Mouse (Mus musculus) embryonic facial prominence, embryonic 13.5 days (tissue): ENCODE results near the gene Gm45711. TPM values are rescaled to one million over a fixed set of nuclear protein-coding genes. Genes with fewer than 3 reads are reported as not detected.
A peak's percentile ranks its signal among the peaks of the same experiment; 100 is the strongest.
"Not testable (repeated sequence)": the region's sequence is repeated elsewhere in the genome, so short reads cannot be mapped to it uniquely, and the experiment has no call there.

Source experiments
- ATAC-seq: fragments of 200-750 bp; cut with Nextera tagmentation; 2 replicates; pipeline ENCODE4 v1.8.0; 2017; ENCODE audit warnings: low read depth; ENCODE audit not compliant: insufficient number of reproducible peaks, insufficient read depth, low FRiP score, low TSS enrichment
- H3K27ac ChIP-seq: fragments of 300-500 bp; sonication (generic); 2 replicates; pipeline ENCODE4 v1.5.1; 2015; ENCODE audit warnings: moderate library complexity, mild to moderate bottlenecking, inconsistent platforms
- H3K27me3 ChIP-seq: fragments of 300-500 bp; sonication (generic); 2 replicates; pipeline ENCODE4 v1.6.1; 2015; ENCODE audit warnings: mild to moderate bottlenecking, inconsistent platforms
- H3K36me3 ChIP-seq: fragments of 300-500 bp; sonication (generic); 2 replicates; pipeline ENCODE4 v1.6.1; 2015; ENCODE audit warnings: mild to moderate bottlenecking, inconsistent platforms
- H3K4me1 ChIP-seq: fragments of 300-500 bp; sonication (generic); 2 replicates; pipeline ENCODE4 v1.6.1; 2015; ENCODE audit warnings: inconsistent platforms
- H3K4me2 ChIP-seq: fragments of 300-500 bp; sonication (generic); 2 replicates; pipeline ENCODE4 v1.6.1; 2015; ENCODE audit warnings: moderate library complexity, mild to moderate bottlenecking, inconsistent platforms
- H3K4me3 ChIP-seq: fragments of 300-500 bp; sonication (generic); 2 replicates; pipeline ENCODE4 v1.5.1; 2015; ENCODE audit warnings: mild to moderate bottlenecking, inconsistent platforms
- H3K9ac ChIP-seq: fragments of 300-500 bp; sonication (generic); 2 replicates; pipeline ENCODE4 v1.6.1; 2015; ENCODE audit warnings: mild to moderate bottlenecking, inconsistent platforms
- H3K9me3 ChIP-seq: fragments of 300-500 bp; sonication (generic); 2 replicates; pipeline ENCODE4 v1.6.1; 2016; ENCODE audit warnings: inconsistent platforms
- WGBS: fragments of 180-500 bp; shearing (Covaris S2); methylation state at CpG from one replicate; pipeline ENCODE4 v1.1.7; 2015; ENCODE audit warnings: mixed read lengths; 5-methylcytosine and 5-hydroxymethylcytosine counted together
- polyA plus RNA-seq: library from polyadenylated mRNA; unstranded; fragments of >200 nt; fragmentation: Nextera tagmentation; extraction: Ambion mirVana; gene quantifications from 2 replicates; pipeline ENCODE4 v1.2.1, GENCODE M21; 2015

Gene Gm45711
- polyA plus RNA-seq, 1 experiment from 2014 or later: not detected

GRCm38 (mm10) chr8:104340233-104341105 is 30.6 kb upstream of the Gm45711 start:
- no peaks in the 10 kb centered on the region for H3K9me3 ChIP-seq
- under 1% methylated on average over 51 of the region's 54 CpGs for WGBS
- peak overlapping the region; percentile 96 for H3K9ac ChIP-seq
- H3K27ac ChIP-seq: peak overlapping the region; percentile 90
- ATAC-seq: peak; percentile 79
- H3K27me3 ChIP-seq: no peaks in the 10 kb centered on the region
- H3K36me3 ChIP-seq: peaks cover 16% of the 10 kb centered on the region
- H3K4me2 ChIP-seq: peak overlapping the region; percentile 74
- H3K4me1 ChIP-seq: peaks cover 21% of the 10 kb centered on the region
- peak overlapping the region; percentile 74 for H3K4me3 ChIP-seq

- H3K9ac ChIP-seq: peak overlapping the region; percentile 96
- peak overlapping the region; percentile 74 for H3K4me2 ChIP-seq
- H3K4me3 ChIP-seq: peak overlapping the region; percentile 74
- H3K9me3 ChIP-seq: no peaks in the 10 kb centered on the region
- H3K4me1 ChIP-seq: peaks cover 21% of the 10 kb centered on the region
- WGBS: 0% methylated on average over 6 of the region's 6 CpGs
- peak overlapping the region; percentile 90; the same call in 1 of the 2 replicates for H3K27ac ChIP-seq
- ATAC-seq: no peak; the same call in 1 of the 2 replicates
- no peaks in the 10 kb centered on the region for H3K27me3 ChIP-seq
- peaks cover 11% of the 10 kb centered on the region for H3K36me3 ChIP-seq
Observed at GRCm38 (mm10) chr8:104339983-104340232, 30.0 kb upstream of the Gm45711 start.

GRCm38 (mm10) chr8:104339229-104339982 is 29.5 kb upstream of the Gm45711 start, which contains the start of gene Cmtm3:
Cmtm3 (plus strand) TSS chr8:104339410.
- H3K27ac ChIP-seq: peak within 1 kb of the TSS; percentile 90
- no peak for ATAC-seq
- H3K9ac ChIP-seq: peak within 1 kb of the TSS; percentile 96
- peaks cover 6% of the 10 kb centered on the region for H3K36me3 ChIP-seq
- H3K4me3 ChIP-seq: peak within 1 kb of the TSS; percentile 74
- H3K4me2 ChIP-seq: peak within 1 kb of the TSS; percentile 74
- WGBS: 12% methylated on average over 18 of the region's 18 CpGs
- H3K27me3 ChIP-seq: no peaks in the 10 kb centered on the region
- H3K4me1 ChIP-seq: peaks cover 21% of the 10 kb centered on the region
- H3K9me3 ChIP-seq: no peaks in the 10 kb centered on the region

GRCm38 (mm10) chr8:104337890-104338289 is 28.0 kb upstream of the Gm45711 start:
- H3K4me3 ChIP-seq: no peak overlapping the region
- H3K4me2 ChIP-seq: no peak overlapping the region
- no peak for ATAC-seq
- H3K9me3 ChIP-seq: no peaks in the 10 kb centered on the region
- no peaks in the 10 kb centered on the region for H3K36me3 ChIP-seq
- H3K4me1 ChIP-seq: peaks cover 15% of the 10 kb centered on the region
- H3K9ac ChIP-seq: no peak overlapping the region
- no peak overlapping the region for H3K27ac ChIP-seq
- WGBS: 51% methylated on average over 3 of the region's 3 CpGs
- H3K27me3 ChIP-seq: no peaks in the 10 kb centered on the region

GRCm38 (mm10) chr8:104336806-104337205 is 26.9 kb upstream of the Gm45711 start:
- Histone ChIP-seq H3K36me3 (no peaks in the 10 kb centered on the region), H3K27ac (no peak overlapping the region), H3K4me2 (no peak overlapping the region), H3K4me1 (peaks cover 9% of the 10 kb centered on the region), H3K9ac (no peak overlapping the region), H3K4me3 (no peak overlapping the region), H3K9me3 (no peaks in the 10 kb centered on the region), H3K27me3 (no peaks in the 10 kb centered on the region)
- no peak for ATAC-seq
- WGBS: 86% methylated on average over 1 of the region's 1 CpGs

- Histone ChIP-seq H3K4me1 (0 out of 2 replicates have a peak, but pooled peaks cover under 1% of the 10 kb centered on the region), H3K4me2 (no peak overlapping the region), H3K27me3 (no peaks in the 10 kb centered on the region), H3K9me3 (no peaks in the 10 kb centered on the region), H3K36me3 (no peaks in the 10 kb centered on the region), H3K9ac (no peak overlapping the region), H3K4me3 (no peak overlapping the region), H3K27ac (no peak overlapping the region)
- ATAC-seq: no peak
- 57% methylated on average over 1 of the region's 1 CpGs for WGBS
Observed at GRCm38 (mm10) chr8:104334196-104334595, 24.3 kb upstream of the Gm45711 start.

- no peaks in the 10 kb centered on the region for H3K27me3 ChIP-seq
- H3K36me3 ChIP-seq: no peaks in the 10 kb centered on the region
- no peaks in the 10 kb centered on the region for H3K9me3 ChIP-seq
- no peak overlapping the region for H3K4me2 ChIP-seq
- H3K9ac ChIP-seq: no peak overlapping the region
- 69% methylated on average over 5 of the region's 5 CpGs for WGBS
- no peak for ATAC-seq
- H3K4me3 ChIP-seq: no peak overlapping the region
- H3K4me1 ChIP-seq: no peaks in the 10 kb centered on the region
- H3K27ac ChIP-seq: no peak overlapping the region
Observed at GRCm38 (mm10) chr8:104333786-104334185, 23.9 kb upstream of the Gm45711 start.

GRCm38 (mm10) chr8:104332665-104333631 is 23.1 kb upstream of the Gm45711 start:
- no peak for ATAC-seq

GRCm38 (mm10) chr8:104321930-104322329 is 12.0 kb upstream of the Gm45711 start, which contains the start of gene Cmtm2b:
Cmtm2b (plus strand) TSS chr8:104322230.
- not testable (repeated sequence) for H3K9ac ChIP-seq, H3K36me3 ChIP-seq, H3K27me3 ChIP-seq, H3K4me1 ChIP-seq, H3K27ac ChIP-seq, H3K4me2 ChIP-seq, H3K9me3 ChIP-seq, ATAC-seq, H3K4me3 ChIP-seq
- WGBS: 90% methylated on average over 12 of the region's 12 CpGs

More at GRCm38 (mm10) chr8:104332665-104333631, 23.1 kb upstream of the Gm45711 start:
- no peaks in the 10 kb centered on the region for H3K9me3 ChIP-seq
- H3K27me3 ChIP-seq: no peaks in the 10 kb centered on the region
- WGBS: 82% methylated on average over 5 of the region's 5 CpGs
- no peak overlapping the region for H3K4me3 ChIP-seq
- no peaks in the 10 kb centered on the region for H3K36me3 ChIP-seq
- H3K4me1 ChIP-seq: no peaks in the 10 kb centered on the region
- H3K27ac ChIP-seq: no peak overlapping the region
- no peak overlapping the region for H3K9ac ChIP-seq
- no peak overlapping the region for H3K4me2 ChIP-seq

- not testable (repeated sequence) for H3K4me2 ChIP-seq, H3K9me3 ChIP-seq, ATAC-seq, H3K27ac ChIP-seq, H3K4me3 ChIP-seq, H3K9ac ChIP-seq, H3K27me3 ChIP-seq, H3K36me3 ChIP-seq, H3K4me1 ChIP-seq
- WGBS: 84% methylated on average over 11 of the region's 11 CpGs
Observed at GRCm38 (mm10) chr8:104321267-104321666, 11.4 kb upstream of the Gm45711 start, which contains the start of gene Gm11020. Gm11020 (plus strand) TSS chr8:104321567.

GRCm38 (mm10) chr8:104313311-104313710 is 3.4 kb upstream of the Gm45711 start:
- Histone ChIP-seq H3K36me3 (no peaks in the 10 kb centered on the region), H3K9ac (no peak overlapping the region), H3K27me3 (no peaks in the 10 kb centered on the region), H3K4me2 (no peak overlapping the region), H3K27ac (no peak overlapping the region), H3K4me1 (no peaks in the 10 kb centered on the region), H3K4me3 (no peak overlapping the region), H3K9me3 (no peaks in the 10 kb centered on the region)
- 66% methylated on average over 4 of the region's 4 CpGs for WGBS
- ATAC-seq: no peak
